Mouse (Mus musculus): ENCODE results near the gene Timeless. TPM values are rescaled to one million over a fixed set of nuclear protein-coding genes. Genes with fewer than 3 reads are reported as not detected.
"Not testable (repeated sequence)": the region's sequence is repeated elsewhere in the genome, so short reads cannot be mapped to it uniquely, and the experiment has no call there.

Gene Timeless
- polyA plus RNA-seq, 2 experiments: 32.4 to 48.6 TPM

- Histone ChIP-seq H3K9ac (ENCODE audit: low read depth, low read length, severe bottlenecking) (no peak overlapping the region), H3K27me3 (ENCODE audit: control insufficient read depth, insufficient read depth, low read length) (no peaks in the 10 kb centered on the region), H3K4me3 (replicated peaks; ENCODE audit: low read length) (no peak overlapping the region), H3K27ac (replicated peaks; ENCODE audit: low read depth, low read length) (no peak overlapping the region), H3K36me3 (ENCODE audit: control insufficient read depth, insufficient read depth, low read length) (no peaks in the 10 kb centered on the region), H3K4me2 (replicated peaks; ENCODE audit: low read depth, low read length, severe bottlenecking) (no peak overlapping the region), H3K4me1 (ENCODE audit: control insufficient read depth, insufficient read depth, low read length) (no peaks in the 10 kb centered on the region), H3K9me3 (ENCODE audit: control insufficient read depth, low read length) (no peaks in the 10 kb centered on the region)
- no peak for ATAC-seq (ENCODE audit: low FRiP score, low read depth)
- no peak for TF ChIP-seq POLR2A (IDR thresholded peaks at IDR 0.05; ENCODE audit: borderline replicate concordance, extremely low read depth, insufficient read depth, insufficient read length)
- peak; percentile 90 for DNase-seq (ENCODE audit: low spot score)
- 41% methylated on average over 2 of the region's 2 CpGs for WGBS
These were observed 43.5 kb upstream of the Timeless start for GRCm38 (mm10) chr10:128188242-128188877.

- no peak for TF ChIP-seq POLR2A (IDR thresholded peaks at IDR 0.05; ENCODE audit: borderline replicate concordance, extremely low read depth, insufficient read depth, insufficient read length)
- Histone ChIP-seq H3K27ac (replicated peaks; ENCODE audit: low read depth, low read length) (no peak overlapping the region), H3K4me1 (ENCODE audit: control insufficient read depth, insufficient read depth, low read length) (peaks cover 4% of the 10 kb centered on the region; the same call in 1 of the 2 replicates), H3K4me2 (replicated peaks; ENCODE audit: low read depth, low read length, severe bottlenecking) (no peak overlapping the region), H3K36me3 (ENCODE audit: control insufficient read depth, insufficient read depth, low read length) (no peaks in the 10 kb centered on the region), H3K4me3 (replicated peaks; ENCODE audit: low read length) (no peak overlapping the region), H3K27me3 (ENCODE audit: control insufficient read depth, insufficient read depth, low read length) (peaks cover 17% of the 10 kb centered on the region), H3K9me3 (ENCODE audit: control insufficient read depth, low read length) (no peaks in the 10 kb centered on the region), H3K9ac (ENCODE audit: low read depth, low read length, severe bottlenecking) (no peak overlapping the region)
- no peak for ATAC-seq (ENCODE audit: low FRiP score, low read depth)
- no peak for DNase-seq (ENCODE audit: low spot score)
- 84% methylated on average over 2 of the region's 2 CpGs for WGBS
These were observed 40.4 kb upstream of the Timeless start for GRCm38 (mm10) chr10:128191472-128191871.

- H3K27ac ChIP-seq (replicated peaks; ENCODE audit: low read depth, low read length); H3K9me3 ChIP-seq (ENCODE audit: control insufficient read depth, low read length); DNase-seq (ENCODE audit: low spot score); H3K4me3 ChIP-seq (replicated peaks; ENCODE audit: low read length); H3K4me1 ChIP-seq (ENCODE audit: control insufficient read depth, insufficient read depth, low read length); H3K4me2 ChIP-seq (replicated peaks; ENCODE audit: low read depth, low read length, severe bottlenecking); ATAC-seq (ENCODE audit: low FRiP score, low read depth); H3K36me3 ChIP-seq (ENCODE audit: control insufficient read depth, insufficient read depth, low read length); H3K9ac ChIP-seq (ENCODE audit: low read depth, low read length, severe bottlenecking): not testable (repeated sequence)
- WGBS: 96% methylated on average over 3 of the region's 3 CpGs
- peaks cover 21% of the 10 kb centered on the region for H3K27me3 ChIP-seq (ENCODE audit: control insufficient read depth, insufficient read depth, low read length)
These were observed 39.7 kb upstream of the Timeless start for GRCm38 (mm10) chr10:128192030-128192766.

- no peak overlapping the region for H3K4me3 ChIP-seq (replicated peaks; ENCODE audit: low read length)
These were observed 38.8 kb upstream of the Timeless start for GRCm38 (mm10) chr10:128193113-128193512.

GRCm38 (mm10) chr10:128194024-128194550, 37.8 kb upstream of the Timeless start, which contains the start of gene Gls2:
Gene Gls2, plus strand, starts transcription at chr10:128194457.
- ATAC-seq (ENCODE audit: low FRiP score, low read depth) (peak; percentile 98), DNase-seq (ENCODE audit: low spot score) (peak; percentile 95)
- Histone ChIP-seq H3K4me2 (replicated peaks; ENCODE audit: low read depth, low read length, severe bottlenecking) (peak within 1 kb of the TSS; percentile 99), H3K4me3 (replicated peaks; ENCODE audit: low read length) (peak within 1 kb of the TSS; percentile 69), H3K27me3 (ENCODE audit: control insufficient read depth, insufficient read depth, low read length) (peaks cover 21% of the 10 kb centered on the region), H3K9ac (ENCODE audit: low read depth, low read length, severe bottlenecking) (peak within 1 kb of the TSS; percentile 59), H3K36me3 (ENCODE audit: control insufficient read depth, insufficient read depth, low read length) (no peaks in the 10 kb centered on the region), H3K4me1 (ENCODE audit: control insufficient read depth, insufficient read depth, low read length) (peaks cover 4% of the 10 kb centered on the region; the same call in 1 of the 2 replicates), H3K9me3 (ENCODE audit: control insufficient read depth, low read length) (no peaks in the 10 kb centered on the region), H3K27ac (replicated peaks; ENCODE audit: low read depth, low read length) (no peak within 1 kb of the TSS)
- WGBS: under 1% methylated on average over 44 of the region's 46 CpGs
- 0 out of 2 replicates have a peak, but pooled peaks have one; percentile 15 for TF ChIP-seq POLR2A (IDR thresholded peaks at IDR 0.05; ENCODE audit: borderline replicate concordance, extremely low read depth, insufficient read depth, insufficient read length)

More at GRCm38 (mm10) chr10:128193113-128193512, 38.8 kb upstream of the Timeless start:
- Histone ChIP-seq H3K9me3 (ENCODE audit: control insufficient read depth, low read length) (no peaks in the 10 kb centered on the region), H3K27ac (replicated peaks; ENCODE audit: low read depth, low read length) (no peak overlapping the region), H3K36me3 (ENCODE audit: control insufficient read depth, insufficient read depth, low read length) (no peaks in the 10 kb centered on the region), H3K9ac (ENCODE audit: low read depth, low read length, severe bottlenecking) (no peak overlapping the region), H3K4me2 (replicated peaks; ENCODE audit: low read depth, low read length, severe bottlenecking) (no peak overlapping the region), H3K27me3 (ENCODE audit: control insufficient read depth, insufficient read depth, low read length) (peaks cover 21% of the 10 kb centered on the region), H3K4me1 (ENCODE audit: control insufficient read depth, insufficient read depth, low read length) (peaks cover 4% of the 10 kb centered on the region; the same call in 1 of the 2 replicates)
- TF ChIP-seq POLR2A (IDR thresholded peaks at IDR 0.05; ENCODE audit: borderline replicate concordance, extremely low read depth, insufficient read depth, insufficient read length): no peak
- no peak for DNase-seq (ENCODE audit: low spot score)
- no peak for ATAC-seq (ENCODE audit: low FRiP score, low read depth)
- WGBS: 85% methylated on average over 6 of the region's 6 CpGs

Data from limb, embryonic 14.5 days (tissue).